Mouse (Mus musculus): ENCODE data around the gene Garnl3. TPM values are rescaled to one million over a fixed set of nuclear protein-coding genes. Genes with fewer than 3 reads are reported as not detected.

The Garnl3 gene
- 0.34 and 0.56 TPM in 2 replicates for polyA plus RNA-seq (2012; rRNA removed)
- polyA plus RNA-seq (2014; fragmentation: Nextera tagmentation; extraction: Ambion mirVana): 0.53 and 1.3 TPM in 2 replicates

DNA sequence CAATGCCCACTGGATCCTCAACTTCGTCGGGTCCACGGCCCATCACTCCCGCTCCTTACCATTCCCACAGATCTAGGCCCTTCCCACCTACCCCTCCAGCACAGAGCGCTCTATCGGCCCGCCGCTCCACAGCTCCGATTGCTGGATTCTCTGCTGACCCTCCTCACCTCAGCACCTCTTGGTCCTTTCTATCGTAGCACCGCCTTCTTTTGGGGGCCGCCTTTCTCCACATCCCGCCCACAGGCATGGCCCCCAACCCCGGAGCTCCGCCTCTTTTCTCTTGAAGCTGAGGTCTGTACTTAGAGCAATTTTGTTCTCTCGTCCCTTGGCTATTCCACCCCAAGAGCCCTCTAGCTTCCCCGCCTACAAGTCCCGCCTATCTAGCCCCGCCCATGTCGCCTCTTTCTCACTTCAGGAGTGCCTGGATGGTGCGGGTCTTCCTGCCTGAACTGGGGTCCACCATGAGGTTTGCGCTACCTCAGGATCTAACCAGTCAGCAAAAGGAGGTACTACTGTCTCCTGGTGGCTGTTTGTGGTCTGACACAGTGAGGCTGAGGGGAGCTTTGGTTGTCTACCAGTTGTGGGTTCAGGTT is at the start of gene Garnl3:
Gene Garnl3, minus strand, starts transcription at position 155 of the 593 bp plus-strand sequence.
- H3K27ac ChIP-seq: no peak within 1 kb of the TSS
- no peaks in the 10 kb centered on the region for H3K9me3 ChIP-seq (ENCODE audit: control insufficient read depth, low read length)
- no peaks in the 10 kb centered on the region for H3K36me3 ChIP-seq (replicated peaks; ENCODE audit: control insufficient read depth, insufficient read depth, low read depth)
- ATAC-seq (ENCODE audit: insufficient read depth) (no peak; the same call in 1 of the 2 replicates), DNase-seq (ENCODE audit: low read depth in 3 of 3, low spot score in 3 of 3) (peak; percentile 22 to 33 (median 26))
- peak within 1 kb of the TSS; percentile 58 to 68 for H3K4me3 ChIP-seq (ENCODE audit: insufficient read depth in 1 of 2, low read depth in 2 of 2, low read length in 2 of 2)
- TF ChIP-seq EP300 (IDR thresholded peaks at IDR 0.05; ENCODE audit: low read depth) (no peak), CTCF (IDR thresholded peaks at IDR 0.05; ENCODE audit: low read depth) (peak; percentile 67)
- peaks cover 0 to 7% of the 10 kb centered on the region in 2 experiments; a peak in 3 of 4 replicates for H3K4me1 ChIP-seq (replicated peaks; ENCODE audit: control insufficient read depth in 2 of 2, insufficient read depth in 2 of 2, low read length in 1 of 2)
- peaks cover 22% of the 10 kb centered on the region for H3K27me3 ChIP-seq (ENCODE audit: control insufficient read depth, insufficient read depth, low read length)
- H3K9ac ChIP-seq (replicated peaks): no peak within 1 kb of the TSS
- under 1% methylated on average over 22 of the region's 22 CpGs for WGBS (ENCODE audit: insufficient replicate concordance)
- peak within 1 kb of the TSS; percentile 83 for H3K4me2 ChIP-seq (ENCODE audit: low read depth)

DNA sequence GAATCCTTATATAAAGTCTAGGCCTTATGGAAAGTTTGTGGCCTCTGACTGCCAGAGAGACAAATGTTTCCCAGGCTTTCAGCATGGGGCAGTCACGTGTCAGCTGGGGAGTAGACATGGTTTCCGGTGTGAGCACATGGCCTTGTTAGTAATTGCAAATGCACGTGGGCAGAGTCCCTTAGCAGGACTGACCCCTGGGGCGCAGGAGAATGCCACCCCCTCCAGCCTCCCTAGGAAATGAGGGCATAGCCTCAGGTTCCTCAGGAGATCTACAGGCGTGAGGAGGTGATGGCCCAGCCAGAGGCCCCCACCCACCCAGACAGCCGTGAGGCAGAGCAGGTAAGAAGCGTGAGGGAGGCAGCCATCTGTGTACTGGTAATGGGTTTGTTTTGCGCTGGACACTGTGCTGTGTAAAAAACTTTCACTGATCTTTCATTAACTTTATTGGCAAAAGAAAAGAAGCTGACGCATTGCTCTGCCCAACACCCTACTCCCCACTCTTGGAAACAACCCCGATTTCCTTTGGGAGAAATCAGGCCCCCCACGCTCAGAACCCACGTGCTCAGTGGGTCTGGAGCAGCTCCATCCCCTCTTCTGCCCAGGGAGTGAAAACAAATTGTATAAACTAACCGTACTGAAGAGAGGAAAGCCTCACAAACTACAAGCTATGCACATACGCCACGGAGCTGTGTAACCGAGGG is 48.6 kb upstream of the Garnl3 start:
- no peak overlapping the region for H3K9ac ChIP-seq (replicated peaks)
- ATAC-seq (ENCODE audit: insufficient read depth) (no peak), DNase-seq (ENCODE audit: low read depth in 3 of 3, low spot score in 3 of 3) (no peak)
- H3K36me3 ChIP-seq (replicated peaks; ENCODE audit: control insufficient read depth, insufficient read depth, low read depth): no peaks in the 10 kb centered on the region
- no peak overlapping the region for H3K27ac ChIP-seq
- H3K4me3 ChIP-seq (ENCODE audit: insufficient read depth in 1 of 2, low read depth in 2 of 2, low read length in 2 of 2): no peak overlapping the region
- no peaks in the 10 kb centered on the region for H3K9me3 ChIP-seq (ENCODE audit: control insufficient read depth, low read length)
- 69% methylated on average over 16 of the region's 16 CpGs for WGBS (ENCODE audit: insufficient replicate concordance)
- no peaks in the 10 kb centered on the region for H3K27me3 ChIP-seq (ENCODE audit: control insufficient read depth, insufficient read depth, low read length)
- peaks cover 0 to 4% of the 10 kb centered on the region in 2 experiments; a peak in 1 of 4 replicates for H3K4me1 ChIP-seq (replicated peaks; ENCODE audit: control insufficient read depth in 2 of 2, insufficient read depth in 2 of 2, low read length in 1 of 2)
- no peak for TF ChIP-seq EP300 (IDR thresholded peaks at IDR 0.05; ENCODE audit: low read depth)
- no peak overlapping the region for H3K4me2 ChIP-seq (ENCODE audit: low read depth)

DNA sequence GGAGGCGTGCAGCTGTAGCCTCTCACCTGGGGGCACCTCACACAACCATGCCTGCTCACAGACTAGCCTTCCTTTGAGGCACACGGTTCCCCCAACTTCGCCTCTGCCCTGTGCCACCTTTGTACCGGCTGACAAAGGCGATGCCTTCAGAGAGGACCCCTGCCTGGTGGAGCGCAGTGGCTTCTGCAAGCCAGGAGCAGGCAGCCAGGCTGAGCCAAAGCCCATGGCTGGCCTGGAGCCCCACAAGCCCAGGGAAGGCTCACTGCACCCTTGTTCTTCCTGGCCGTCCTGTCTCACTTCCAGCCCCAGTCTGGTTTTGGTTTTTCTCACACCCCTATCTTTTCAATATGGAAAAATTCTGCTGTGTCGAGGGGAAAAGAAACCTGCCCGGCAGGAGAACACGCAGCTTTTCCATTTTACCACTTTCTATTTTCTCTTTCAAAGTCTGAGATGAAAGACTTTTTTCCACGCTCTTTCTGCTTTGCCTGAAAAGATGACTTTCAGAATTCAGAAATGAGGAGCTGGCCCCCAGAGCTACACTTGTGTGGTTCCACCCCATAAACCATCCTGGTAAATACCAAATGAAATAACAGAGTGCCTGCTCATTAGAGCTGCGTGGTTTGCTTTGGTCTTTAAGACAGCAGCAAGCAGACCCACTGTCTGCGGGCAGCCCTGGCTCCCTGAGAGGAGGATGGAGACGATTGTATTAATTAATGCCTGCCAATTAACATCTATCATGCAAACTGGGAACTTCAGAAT is 47.9 kb upstream of the Garnl3 start:
- no peak for DNase-seq (ENCODE audit: low read depth in 3 of 3, low spot score in 3 of 3)
- H3K4me1 ChIP-seq (replicated peaks; ENCODE audit: control insufficient read depth in 2 of 2, insufficient read depth in 2 of 2, low read length in 1 of 2): peaks cover 0 to 4% of the 10 kb centered on the region in 2 experiments; a peak in 1 of 4 replicates
- no peak overlapping the region for H3K27ac ChIP-seq
- no peaks in the 10 kb centered on the region for H3K9me3 ChIP-seq (ENCODE audit: control insufficient read depth, low read length)
- WGBS (ENCODE audit: insufficient replicate concordance): 68% methylated on average over 14 of the region's 14 CpGs
- H3K4me2 ChIP-seq (ENCODE audit: low read depth): no peak overlapping the region
- TF ChIP-seq EP300 (IDR thresholded peaks at IDR 0.05; ENCODE audit: low read depth) (no peak), CTCF (IDR thresholded peaks at IDR 0.05; ENCODE audit: low read depth) (no peak)
- H3K27me3 ChIP-seq (ENCODE audit: control insufficient read depth, insufficient read depth, low read length): no peaks in the 10 kb centered on the region
- no peak for ATAC-seq (ENCODE audit: insufficient read depth)
- H3K9ac ChIP-seq (replicated peaks): no peak overlapping the region
- H3K36me3 ChIP-seq (replicated peaks; ENCODE audit: control insufficient read depth, insufficient read depth, low read depth): no peaks in the 10 kb centered on the region
- H3K4me3 ChIP-seq (ENCODE audit: insufficient read depth in 1 of 2, low read depth in 2 of 2, low read length in 2 of 2): no peak overlapping the region

DNA sequence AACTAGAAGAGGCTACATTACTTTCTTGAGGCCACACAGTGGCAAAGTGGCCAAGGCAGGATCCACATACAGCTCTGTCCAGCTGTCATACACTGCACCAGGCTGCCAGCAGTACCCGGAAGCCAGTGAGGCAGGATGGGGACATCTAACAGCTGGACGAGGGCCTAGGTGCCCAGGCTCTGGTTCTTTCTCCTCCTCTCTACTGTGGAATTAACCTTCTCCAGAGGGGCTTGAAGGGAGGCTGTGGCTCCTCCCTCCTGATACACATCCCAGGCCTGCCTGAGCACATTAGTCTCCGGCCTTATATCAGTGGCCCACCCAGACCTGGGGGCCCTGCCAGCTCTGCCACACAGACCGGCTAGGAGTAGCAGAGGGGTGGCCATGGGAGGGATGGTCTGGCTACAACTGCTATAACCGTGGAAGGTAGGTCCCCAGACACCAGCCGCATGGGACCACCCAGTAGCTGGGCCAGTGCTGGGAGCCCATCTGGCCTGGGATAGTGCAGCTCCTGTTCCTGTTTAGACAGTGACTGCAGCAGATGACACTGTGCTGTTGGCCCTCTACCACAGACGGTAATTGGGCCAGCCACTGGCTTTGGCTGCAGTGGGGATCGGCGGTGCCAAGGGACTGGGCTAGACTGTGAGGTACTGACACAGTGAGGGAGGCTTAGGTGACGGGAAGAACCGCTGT is 46.9 kb upstream of the Garnl3 start:
- Histone ChIP-seq H3K4me3 (ENCODE audit: insufficient read depth in 1 of 2, low read depth in 2 of 2, low read length in 2 of 2) (no peak overlapping the region), H3K27me3 (ENCODE audit: control insufficient read depth, insufficient read depth, low read length) (no peaks in the 10 kb centered on the region), H3K9ac (replicated peaks) (no peak overlapping the region), H3K9me3 (ENCODE audit: control insufficient read depth, low read length) (no peaks in the 10 kb centered on the region), H3K4me1 (replicated peaks; ENCODE audit: control insufficient read depth in 2 of 2, insufficient read depth in 2 of 2, low read length in 1 of 2) (peaks cover 0 to 4% of the 10 kb centered on the region in 2 experiments; a peak in 1 of 4 replicates), H3K27ac (no peak overlapping the region), H3K36me3 (replicated peaks; ENCODE audit: control insufficient read depth, insufficient read depth, low read depth) (no peaks in the 10 kb centered on the region), H3K4me2 (ENCODE audit: low read depth) (no peak overlapping the region)
- TF ChIP-seq EP300 (IDR thresholded peaks at IDR 0.05; ENCODE audit: low read depth) (no peak), CTCF (IDR thresholded peaks at IDR 0.05; ENCODE audit: low read depth) (no peak)
- DNase-seq (ENCODE audit: low read depth in 3 of 3, low spot score in 3 of 3) (no peak), ATAC-seq (ENCODE audit: insufficient read depth) (no peak)
- WGBS (ENCODE audit: insufficient replicate concordance): 68% methylated on average over 11 of the region's 11 CpGs

Data from liver, embryonic 14.5 days (tissue).